Mouse (Mus musculus) effector memory CD4-positive, alpha-beta T cell, adult 7 months (primary cell): ENCODE measurements around the gene Nme3. TPM values are rescaled to one million over a fixed set of nuclear protein-coding genes. Genes with fewer than 3 reads are reported as not detected.

Source experiments
- polyA plus RNA-seq: library from polyadenylated mRNA; unstranded; fragments of 100-300 nt; shearing (Covaris generic); gene quantifications from one replicate; pipeline ENCODE4 v1.2.1, GENCODE M21; 2017

Gene Nme3
- 26.7 TPM for polyA plus RNA-seq

DNA sequence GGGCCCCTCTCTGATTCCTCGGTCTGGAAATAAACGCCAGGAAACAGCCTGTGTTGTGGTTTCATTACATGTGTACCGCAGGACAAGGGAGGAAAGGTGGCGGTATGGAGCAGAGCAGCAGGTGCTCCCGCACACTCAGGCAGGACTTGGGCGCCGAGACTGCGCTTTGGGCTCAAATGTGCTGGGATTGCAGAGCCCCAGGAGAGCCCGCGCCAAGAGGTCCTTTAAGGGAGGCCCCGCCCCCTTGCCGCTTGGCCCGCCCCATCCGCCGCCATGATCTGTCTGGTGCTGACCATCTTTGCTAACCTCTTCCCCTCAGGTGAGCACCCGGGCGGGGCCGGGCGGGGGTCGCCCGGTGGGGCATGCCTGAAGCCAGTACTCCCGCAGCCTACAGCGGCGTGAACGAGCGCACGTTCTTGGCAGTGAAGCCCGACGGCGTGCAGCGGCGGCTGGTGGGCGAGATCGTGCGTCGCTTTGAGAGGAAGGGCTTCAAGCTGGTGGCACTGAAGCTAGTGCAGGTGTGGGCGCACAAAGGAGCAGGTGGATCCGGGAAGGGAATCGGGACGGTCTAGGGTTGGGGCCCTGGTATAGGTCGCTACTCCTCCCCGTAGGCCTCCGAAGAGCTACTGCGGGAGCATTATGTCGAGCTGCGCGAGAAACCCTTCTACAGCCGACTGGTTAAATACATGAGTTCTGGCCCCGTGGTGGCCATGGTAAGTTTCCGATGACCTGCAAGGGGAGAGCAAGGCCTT lies at the start of gene Nme3:
TSS of gene Nme3 (plus strand) at position 260 of the 752 bp plus-strand sequence.

DNA sequence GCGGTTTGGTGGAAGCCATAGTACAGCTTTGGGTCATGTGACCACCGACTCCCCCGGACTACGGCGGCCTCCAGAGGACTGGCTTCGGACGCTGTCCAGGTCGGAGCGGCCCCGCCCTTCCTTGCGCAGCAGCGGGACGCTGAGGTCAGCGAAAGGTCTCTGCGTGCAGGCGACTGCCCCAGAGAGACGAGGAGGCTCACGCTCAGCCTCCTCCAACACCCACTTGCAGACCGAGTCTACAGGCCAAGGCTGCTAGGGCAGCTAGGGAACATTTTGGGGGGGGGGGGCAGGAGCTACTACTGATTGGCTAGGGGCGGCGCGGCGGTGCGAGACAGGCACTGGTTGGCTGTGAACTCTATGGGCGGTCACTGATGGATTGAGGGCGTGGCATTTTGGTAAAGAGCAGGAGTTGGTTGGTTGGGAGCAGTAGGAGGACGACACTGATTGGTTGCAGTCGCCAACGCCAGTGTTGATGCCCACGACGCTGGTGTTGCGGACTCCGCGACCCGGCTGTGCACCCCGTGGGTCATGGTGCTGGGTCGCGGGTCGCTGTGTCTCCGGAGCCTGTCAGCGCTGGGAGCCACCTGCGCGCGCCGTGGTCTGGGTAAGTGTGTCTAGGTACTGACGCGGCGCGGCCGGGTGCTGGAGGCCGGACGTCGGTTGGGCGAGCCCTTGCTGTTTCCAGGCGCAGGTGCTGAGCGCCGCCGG lies 46.1 kb upstream of the Nme3 start, which contains the start of gene Fahd1:
TSS of gene Fahd1 (minus strand) at position 300 of the 708 bp plus-strand sequence.

DNA sequence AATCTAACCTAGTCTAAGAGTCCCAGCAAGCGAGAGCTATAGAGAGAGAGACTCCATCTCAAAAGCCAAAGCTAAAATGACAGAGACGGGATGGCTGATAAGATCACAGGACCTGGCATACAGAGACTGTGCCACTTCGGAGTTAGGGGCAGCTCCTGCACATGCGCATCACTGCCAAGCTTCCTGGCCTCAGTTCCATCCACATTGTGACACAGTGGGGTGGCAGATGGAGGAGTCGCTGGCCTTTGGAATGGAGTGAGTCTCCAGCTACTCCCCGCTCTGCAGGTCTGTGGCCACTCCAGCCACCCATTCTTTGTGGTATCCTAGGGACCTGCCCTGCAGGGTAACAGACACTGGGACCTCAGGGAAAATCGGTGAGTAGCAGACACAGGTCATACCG lies 30.5 kb upstream of the Nme3 start, which contains the start of gene Igfals:
TSS of gene Igfals (plus strand) at position 222 of the 400 bp plus-strand sequence.

DNA sequence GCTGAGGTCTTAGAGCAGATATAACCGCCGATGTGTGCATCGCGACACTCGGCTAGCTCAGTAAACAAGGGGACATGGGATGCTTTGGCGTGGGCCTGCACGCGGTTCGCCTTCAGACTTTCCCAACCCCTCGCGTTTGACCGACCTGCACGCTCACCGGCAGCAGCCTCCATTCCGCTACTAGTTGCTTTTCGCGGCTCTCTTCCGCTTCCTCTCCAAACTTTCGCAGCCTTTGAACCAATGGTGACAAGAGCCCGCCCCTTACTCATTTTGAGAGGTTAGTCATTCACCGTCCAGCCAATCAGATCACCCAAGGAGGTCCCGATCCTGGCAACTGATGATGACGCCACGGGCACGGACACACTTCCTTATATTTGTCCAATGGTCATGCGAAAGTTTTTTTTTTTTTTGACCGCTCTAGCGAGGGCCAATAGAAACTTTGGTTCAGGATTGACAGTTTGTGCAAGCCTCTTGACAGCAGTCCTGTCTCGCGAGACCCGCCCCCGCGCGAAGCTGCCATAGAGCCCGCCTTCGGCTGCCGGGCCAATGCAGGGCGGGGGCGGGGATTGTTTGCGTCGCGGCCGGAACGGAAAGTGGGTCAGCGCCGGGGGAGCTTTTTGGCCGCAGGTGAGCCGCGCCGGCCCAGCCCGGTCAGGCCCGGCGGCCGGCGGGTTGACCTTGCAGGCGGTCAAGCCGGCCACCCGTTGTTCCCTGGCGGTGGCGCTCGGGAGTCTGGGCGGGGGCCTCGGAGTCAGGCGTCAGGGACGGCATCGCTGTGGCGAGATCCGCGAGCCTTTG lies 10.0 kb upstream of the Nme3 start, which contains the start of the genes Nubp2 and Spsb3:
TSS of gene Nubp2 (minus strand) at position 216 of the 798 bp plus-strand sequence.
TSS of gene Spsb3 (plus strand) at position 510 of the 798 bp plus-strand sequence.

DNA sequence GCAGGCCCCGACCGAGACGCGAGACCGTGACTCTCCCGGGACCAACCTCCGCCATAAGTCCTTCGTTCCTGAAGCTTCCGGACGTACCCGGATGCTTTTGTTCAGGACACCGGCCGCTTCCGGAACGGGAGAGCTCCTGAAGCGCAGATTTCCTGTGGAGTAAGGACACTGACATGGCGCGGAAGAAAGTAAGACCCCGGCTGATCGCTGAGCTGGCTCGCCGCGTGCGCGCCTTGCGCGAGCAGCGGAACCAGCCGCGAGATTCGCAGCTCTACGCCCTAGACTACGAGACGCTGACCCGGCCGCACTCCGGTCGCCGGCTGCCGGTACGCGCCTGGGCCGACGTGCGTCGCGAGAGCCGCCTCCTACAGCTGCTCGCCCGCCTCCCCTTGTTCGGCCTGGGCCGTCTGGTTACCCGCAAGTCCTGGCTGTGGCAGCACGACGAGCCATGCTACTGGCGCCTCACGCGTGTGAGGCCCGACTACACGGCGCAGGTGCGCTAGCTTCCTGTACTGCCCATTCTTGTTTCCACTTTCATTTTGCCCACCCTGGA lies 1.2 kb upstream of the Nme3 start, which contains the start of the genes Eme2 and Mrps34:
TSS of gene Eme2 (minus strand) at position 93 of the 553 bp plus-strand sequence.
TSS of gene Mrps34 (plus strand) at position 122 of the 553 bp plus-strand sequence.

DNA sequence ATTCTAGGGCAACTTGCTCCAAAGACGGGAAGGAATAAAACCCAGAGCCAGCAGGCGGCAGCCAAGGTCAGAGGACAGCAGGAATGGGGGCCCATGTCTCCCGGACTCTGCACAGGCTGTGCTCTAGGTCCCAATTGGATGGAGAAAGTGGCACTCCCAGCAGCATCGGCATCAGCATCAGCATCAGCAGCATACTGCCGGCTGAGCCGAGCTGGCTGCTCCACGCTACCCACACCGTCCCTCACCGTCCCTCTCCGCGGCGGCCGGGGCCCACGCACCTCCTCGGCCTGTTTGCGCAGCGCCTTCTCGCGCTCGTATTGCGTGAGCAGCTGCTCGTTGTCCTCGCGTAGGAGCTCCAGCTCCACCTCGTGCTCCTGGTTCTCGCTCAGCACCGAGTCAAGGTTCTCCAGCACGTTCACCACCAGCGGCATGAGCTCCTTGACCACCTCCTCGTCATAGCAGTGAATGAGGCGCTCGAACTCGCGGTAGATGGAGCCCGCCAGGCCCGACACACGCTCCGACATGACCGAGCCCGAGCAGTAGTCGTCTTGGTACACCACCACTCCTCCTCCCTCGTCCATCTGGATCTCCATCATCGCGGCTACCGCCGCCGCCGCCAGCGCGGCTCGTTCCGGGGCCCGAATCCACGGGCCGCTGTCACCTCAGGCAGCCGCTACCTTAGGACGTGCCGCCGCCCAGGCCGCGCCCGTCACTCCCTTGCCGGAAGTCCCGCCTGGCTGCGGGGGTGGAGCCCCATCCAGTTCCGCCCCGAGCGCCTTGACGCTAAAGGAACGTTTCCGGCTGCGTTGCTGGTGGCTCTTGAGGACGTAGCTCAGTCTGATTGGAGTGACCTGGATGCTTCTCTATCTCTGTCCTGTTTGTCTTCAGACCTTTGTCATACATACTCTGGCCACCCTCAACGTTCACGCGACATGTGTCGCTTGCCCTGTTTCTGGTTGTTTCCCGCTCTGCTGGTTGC lies 40.2 kb downstream of the Nme3 start, which contains the start of gene Mapk8ip3:
TSS of gene Mapk8ip3 (minus strand) at position 719 of the 979 bp plus-strand sequence.

Other genes with a start within 250 kb of the Nme3 start
- gene Slc9a3r2, start 246.2 kb upstream of the Nme3 start, polyA plus RNA-seq = not detected
- not detected for gene Npw, start 238.0 kb upstream of the Nme3 start, polyA plus RNA-seq
- gene Zfp598, start 226.8 kb upstream of the Nme3 start, polyA plus RNA-seq = 17.8 TPM
- gene Syngr3, start 206.5 kb upstream of the Nme3 start, polyA plus RNA-seq = 1.9 TPM
- gene Gfer, start 200.3 kb upstream of the Nme3 start, polyA plus RNA-seq = 27.8 TPM
- 2.1 TPM for gene Noxo1, start 200.3 kb upstream of the Nme3 start, polyA plus RNA-seq
- 45.0 TPM for gene Tbl3, start 188.8 kb upstream of the Nme3 start, polyA plus RNA-seq
- gene Rnf151, start 178.4 kb upstream of the Nme3 start, polyA plus RNA-seq = not detected
- gene Rps2, start 178.4 kb upstream of the Nme3 start, polyA plus RNA-seq = 933 TPM
- gene Ndufb10, start 172.0 kb upstream of the Nme3 start, polyA plus RNA-seq = 150 TPM
- gene Rpl3l, start 168.7 kb upstream of the Nme3 start, polyA plus RNA-seq = not detected
- 9.2 TPM for gene Msrb1, start 159.9 kb upstream of the Nme3 start, polyA plus RNA-seq
- not detected for gene Hs3st6, start 143.5 kb upstream of the Nme3 start, polyA plus RNA-seq
- not detected for gene Meiob, start 92.2 kb upstream of the Nme3 start, polyA plus RNA-seq
- gene Hagh, start 56.4 kb upstream of the Nme3 start, polyA plus RNA-seq = 30.3 TPM
- 0.34 TPM for gene Fahd1, start 46.1 kb upstream of the Nme3 start, polyA plus RNA-seq
- gene Igfals, start 30.5 kb upstream of the Nme3 start, polyA plus RNA-seq = not detected
- gene Nubp2, start 10.2 kb upstream of the Nme3 start, polyA plus RNA-seq = 65.8 TPM
- 82.4 TPM for gene Spsb3, start 9.9 kb upstream of the Nme3 start, polyA plus RNA-seq
- 22.2 TPM for gene Eme2, start 1.4 kb upstream of the Nme3 start, polyA plus RNA-seq
- gene Mrps34, start 1.4 kb upstream of the Nme3 start, polyA plus RNA-seq = 49.7 TPM
- gene Mapk8ip3, start 40.5 kb downstream of the Nme3 start, polyA plus RNA-seq = 50.7 TPM
- 23.0 TPM for gene Jpt2, start 64.2 kb downstream of the Nme3 start, polyA plus RNA-seq
- 10.3 TPM for gene Cramp1l, start 119.3 kb downstream of the Nme3 start, polyA plus RNA-seq
- gene Ift140, start 119.6 kb downstream of the Nme3 start, polyA plus RNA-seq = 15.0 TPM
- 0.29 TPM for gene Tmem204, start 187.1 kb downstream of the Nme3 start, polyA plus RNA-seq
- gene Telo2, start 219.5 kb downstream of the Nme3 start, polyA plus RNA-seq = 10.5 TPM
- gene Ptx4, start 224.3 kb downstream of the Nme3 start, polyA plus RNA-seq = 0.71 TPM
- 23.9 TPM for gene Clcn7, start 236.9 kb downstream of the Nme3 start, polyA plus RNA-seq